Mouse (Mus musculus) midbrain, embryonic 10.5 days (tissue): ENCODE measurements around the gene Mrpl50. TPM values are rescaled to one million over a fixed set of nuclear protein-coding genes. Genes with fewer than 3 reads are reported as not detected.
A peak's percentile ranks its signal among the peaks of the same experiment; 100 is the strongest.
"Not testable (repeated sequence)": the region's sequence is repeated elsewhere in the genome, so short reads cannot be mapped to it uniquely, and the experiment has no call there.

ENCODE experiments used
- DNase-seq: peaks from one replicate; pipeline ENCODE4 v3.0.0-alpha.2; 2017; ENCODE audit warnings: low spot score
- H3K27ac ChIP-seq: fragments of 300-500 bp; sonication (generic); replicated peaks from 2 replicates; pipeline ENCODE4 v1.5.1; 2016; ENCODE audit warnings: mild to moderate bottlenecking
- H3K27me3 ChIP-seq: fragments of 300-500 bp; sonication (generic); 2 replicates; pipeline ENCODE4 v1.6.1; 2016; ENCODE audit warnings: low read depth, mild to moderate bottlenecking; ENCODE audit not compliant: poor library complexity, severe bottlenecking
- H3K36me3 ChIP-seq: fragments of 300-500 bp; sonication (generic); 2 replicates; pipeline ENCODE4 v1.6.1; 2016; ENCODE audit warnings: mild to moderate bottlenecking, moderate library complexity
- H3K4me1 ChIP-seq: fragments of 300-500 bp; sonication (generic); 2 replicates; pipeline ENCODE4 v1.6.1; 2016
- H3K4me3 ChIP-seq: fragments of 300-500 bp; sonication (generic); 2 replicates; pipeline ENCODE4 v1.5.1; 2016; ENCODE audit warnings: mild to moderate bottlenecking, moderate library complexity
- H3K9me3 ChIP-seq: fragments of 300-500 bp; sonication (generic); replicated peaks from 2 replicates; pipeline ENCODE4 v1.6.1; 2016; ENCODE audit warnings: mild to moderate bottlenecking
- WGBS: fragments of 180-500 bp; shearing (Covaris S2); methylation state at CpG from one replicate; pipeline ENCODE4 v1.1.7; 2016; 5-methylcytosine and 5-hydroxymethylcytosine counted together
- polyA plus RNA-seq: library from polyadenylated mRNA; unstranded; fragments of >200 nt; fragmentation: Nextera tagmentation; extraction: Ambion mirVana; gene quantifications from 2 replicates; pipeline ENCODE4 v1.2.1, GENCODE M21; 2016

Gene Mrpl50
- polyA plus RNA-seq, 1 experiment from 2014 or later, result 85.6 TPM

GRCm38 (mm10) chr4:49485442-49485841 is 35.5 kb downstream of the Mrpl50 start:
- peaks cover 5% of the 10 kb centered on the region; the same call in 1 of the 2 replicates for H3K4me1 ChIP-seq
- no peaks in the 10 kb centered on the region for H3K27me3 ChIP-seq
- H3K4me3 ChIP-seq, result no peak overlapping the region
- no peak for DNase-seq
- no peak overlapping the region for H3K27ac ChIP-seq
- no peaks in the 10 kb centered on the region for H3K36me3 ChIP-seq
- H3K9me3 ChIP-seq, result no peaks in the 10 kb centered on the region

DNA sequence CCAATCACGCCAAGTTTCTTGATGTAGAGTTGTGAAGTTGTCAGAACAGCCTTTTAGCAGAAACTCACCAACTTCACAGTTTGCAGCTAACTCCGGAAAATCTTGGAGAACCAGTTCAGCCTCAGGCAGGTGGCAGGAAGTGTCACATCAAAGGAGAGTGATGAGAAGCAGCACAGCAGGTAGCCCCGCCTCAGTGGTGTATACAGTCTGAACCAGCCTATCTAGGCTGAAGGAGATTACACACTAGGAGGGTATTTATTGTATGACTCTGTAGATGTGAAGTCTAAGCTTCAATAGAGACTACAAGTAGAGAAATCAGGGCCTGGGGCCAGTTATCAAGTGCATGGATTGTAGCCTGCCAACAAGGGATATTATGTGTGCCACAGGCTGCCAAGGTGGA is 40.0 kb downstream of the Mrpl50 start:
- Histone ChIP-seq H3K9me3 (no peaks in the 10 kb centered on the region), H3K4me1 (peaks cover 21% of the 10 kb centered on the region), H3K4me3 (no peak overlapping the region), H3K36me3 (no peaks in the 10 kb centered on the region), H3K27ac (no peak overlapping the region), H3K27me3 (no peaks in the 10 kb centered on the region)
- 54% methylated on average over 3 of the region's 3 CpGs for WGBS
- DNase-seq, result no peak

GRCm38 (mm10) chr4:49480104-49480760 is 40.7 kb downstream of the Mrpl50 start:
- Histone ChIP-seq H3K9me3 (no peaks in the 10 kb centered on the region), H3K27me3 (no peaks in the 10 kb centered on the region), H3K27ac (no peak overlapping the region), H3K4me1 (peaks cover 21% of the 10 kb centered on the region), H3K4me3 (no peak overlapping the region), H3K36me3 (no peaks in the 10 kb centered on the region)
- peak; percentile 14 for DNase-seq
- WGBS, result 26% methylated on average over 21 of the region's 21 CpGs

GRCm38 (mm10) chr4:49479035-49479434 is 41.9 kb downstream of the Mrpl50 start:
- not testable (repeated sequence) for H3K27ac ChIP-seq, H3K9me3 ChIP-seq, H3K27me3 ChIP-seq, DNase-seq, H3K36me3 ChIP-seq, H3K4me3 ChIP-seq
- H3K4me1 ChIP-seq, result peaks cover 21% of the 10 kb centered on the region
- WGBS, result 10% methylated on average over 2 of the region's 2 CpGs

DNA sequence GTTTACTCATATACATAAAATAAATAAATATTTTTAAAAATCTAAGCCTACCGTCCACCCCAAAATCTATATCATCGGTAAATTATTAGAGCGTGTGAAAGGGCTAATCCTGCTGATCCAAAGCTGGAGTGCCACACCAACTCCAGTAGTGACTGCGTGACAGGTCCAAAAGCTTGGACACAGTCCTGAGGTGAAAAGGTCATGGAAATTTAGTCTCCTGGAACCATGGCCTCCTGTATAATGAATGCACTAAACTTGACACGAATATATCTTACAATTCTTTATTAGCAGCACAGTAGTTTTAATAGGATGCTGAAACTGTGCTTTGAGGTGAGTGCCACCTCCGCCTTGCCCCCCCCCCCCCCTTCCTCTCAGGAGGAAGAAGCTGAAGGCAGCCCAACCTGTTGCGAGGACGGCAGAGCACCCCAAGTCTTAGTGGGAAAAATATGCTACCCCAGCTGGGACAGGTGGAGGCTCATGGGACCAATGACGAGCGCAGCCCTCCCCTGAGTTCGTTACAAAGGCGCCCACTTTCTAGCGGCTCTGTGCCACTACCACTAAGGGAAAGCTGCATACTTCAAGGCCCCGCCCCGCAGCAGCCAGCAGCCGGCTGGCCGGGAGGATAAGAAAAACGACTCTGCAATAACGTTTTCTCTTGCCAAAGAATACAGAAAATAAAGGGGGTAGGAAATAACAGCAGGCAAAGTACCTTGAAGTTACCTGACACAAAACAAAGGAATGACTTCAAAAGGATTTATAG is 42.6 kb downstream of the Mrpl50 start:
- H3K4me3 ChIP-seq, result peak overlapping the region; percentile 43
- WGBS, result 23% methylated on average over 19 of the region's 19 CpGs
- H3K9me3 ChIP-seq, result no peaks in the 10 kb centered on the region
- 0 out of 2 replicates have a peak overlapping the region, but pooled peaks have one; percentile 33 for H3K27ac ChIP-seq
- no peaks in the 10 kb centered on the region for H3K36me3 ChIP-seq
- H3K27me3 ChIP-seq, result no peaks in the 10 kb centered on the region
- peaks cover 24% of the 10 kb centered on the region for H3K4me1 ChIP-seq
- peak; percentile 20 for DNase-seq

GRCm38 (mm10) chr4:49474583-49474982 is 46.3 kb downstream of the Mrpl50 start:
- Histone ChIP-seq H3K4me3 (no peak overlapping the region), H3K4me1 (peaks cover 15% of the 10 kb centered on the region), H3K27ac (no peak overlapping the region), H3K27me3 (no peaks in the 10 kb centered on the region), H3K36me3 (no peaks in the 10 kb centered on the region), H3K9me3 (no peaks in the 10 kb centered on the region)
- no peak for DNase-seq

DNA sequence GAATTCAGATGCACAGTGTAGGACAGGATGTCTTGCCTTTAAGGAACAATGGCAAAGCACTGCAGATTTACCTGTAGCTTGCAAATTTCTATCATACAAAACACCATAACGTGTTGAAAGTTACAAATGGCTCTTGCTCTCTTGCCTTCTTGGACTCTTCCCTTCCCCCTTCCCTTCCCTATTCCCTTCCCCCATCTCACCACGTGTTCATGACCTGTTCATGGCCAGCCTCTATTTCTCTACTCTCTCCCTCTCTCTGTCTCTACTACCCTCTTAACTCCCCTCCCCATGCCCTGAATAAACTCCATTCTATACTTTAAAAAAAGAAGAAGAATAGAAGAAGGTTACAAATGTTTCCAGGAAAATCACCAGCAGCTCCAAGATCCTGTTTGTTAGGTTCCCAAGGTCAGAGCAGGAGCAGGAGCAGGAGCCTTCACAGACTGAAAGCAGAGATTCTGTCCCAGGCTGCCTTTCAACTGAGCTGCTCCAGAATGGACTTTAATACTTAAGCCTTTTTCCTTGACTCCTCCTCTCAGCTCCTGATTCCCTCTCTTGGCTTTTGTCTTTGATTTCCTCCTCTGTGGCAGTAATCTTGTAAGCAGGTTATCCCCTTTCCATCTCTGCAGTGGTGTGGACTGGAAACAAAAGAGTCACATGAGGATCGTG is 47.3 kb downstream of the Mrpl50 start, which contains the start of gene Acnat1:
Gene Acnat1 (minus strand): TSS at position 478 of the 666 bp plus-strand sequence.
- H3K36me3 ChIP-seq, result no peaks in the 10 kb centered on the region
- H3K4me1 ChIP-seq, result peaks cover 9% of the 10 kb centered on the region

DNA sequence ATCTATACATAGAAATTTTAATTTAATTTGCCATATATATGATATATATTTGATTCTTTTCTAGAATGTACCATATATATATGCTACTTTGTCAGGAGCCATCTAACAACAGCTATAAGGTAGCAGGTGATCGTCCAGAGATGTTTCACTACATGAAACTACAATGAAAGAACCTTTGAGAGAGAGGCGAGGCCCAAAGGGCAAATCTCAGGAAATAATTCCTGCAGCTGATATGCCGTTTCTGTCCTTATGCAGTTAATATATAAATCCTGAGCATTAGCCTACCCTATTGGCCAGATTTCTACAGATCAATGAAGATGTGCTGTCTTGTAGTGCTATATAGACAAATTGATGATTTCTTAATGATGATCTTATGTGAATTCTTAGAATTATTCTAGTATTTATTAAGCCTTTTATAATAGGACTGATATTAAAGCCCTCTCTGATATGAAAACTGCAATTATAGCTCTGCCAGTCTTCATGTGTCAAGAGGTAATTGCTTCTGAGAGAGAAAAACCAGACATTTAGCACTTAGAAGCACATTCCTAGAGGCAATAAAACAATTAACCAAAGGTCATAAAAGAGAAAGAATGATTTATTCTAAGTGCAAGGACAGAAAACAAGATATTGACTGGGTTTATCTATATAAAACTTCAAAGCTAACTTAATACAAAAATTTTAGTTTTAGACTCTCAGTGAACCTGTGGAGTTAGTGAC is 51.3 kb downstream of the Mrpl50 start:
- Histone ChIP-seq H3K4me1 (0 out of 2 replicates have a peak, but pooled peaks cover 3% of the 10 kb centered on the region), H3K27me3 (no peaks in the 10 kb centered on the region), H3K4me3 (no peak overlapping the region), H3K9me3 (peaks cover 5% of the 10 kb centered on the region; the same call in 1 of the 2 replicates), H3K36me3 (no peaks in the 10 kb centered on the region), H3K27ac (no peak overlapping the region)
- DNase-seq, result no peak
- 89% methylated on average over 3 of the region's 3 CpGs for WGBS

More for the DNA sequence above, 47.3 kb downstream of the Mrpl50 start, which contains the start of gene Acnat1:
- Histone ChIP-seq H3K27me3 (no peaks in the 10 kb centered on the region), H3K9me3 (no peaks in the 10 kb centered on the region), H3K4me3 (no peak within 1 kb of the TSS), H3K27ac (no peak within 1 kb of the TSS)
- no peak for DNase-seq
- WGBS, result 41% methylated on average over 3 of the region's 3 CpGs

DNA sequence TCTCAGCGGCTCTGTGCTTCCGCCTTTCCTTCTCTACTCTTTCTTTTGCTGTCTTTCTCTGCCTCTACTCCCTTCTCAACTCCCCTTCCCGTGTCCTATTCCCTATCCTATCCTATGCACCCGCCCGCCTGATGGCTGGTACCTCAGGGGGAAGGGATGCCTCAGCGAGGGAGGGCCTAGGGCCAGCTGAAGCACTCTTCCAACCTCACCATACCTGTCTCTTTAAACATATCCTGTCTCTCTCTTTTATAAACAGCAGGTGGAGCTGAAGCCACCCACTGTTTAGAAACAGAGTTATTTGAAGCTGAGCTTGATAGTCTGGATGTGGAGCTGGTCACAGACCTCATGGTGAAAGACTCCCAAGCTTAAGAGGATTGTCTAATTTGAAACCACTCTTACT is 53.5 kb downstream of the Mrpl50 start:
- H3K27me3 ChIP-seq, result no peaks in the 10 kb centered on the region
- 90% methylated on average over 6 of the region's 6 CpGs for WGBS
- H3K9me3 ChIP-seq, result peaks cover 5% of the 10 kb centered on the region; the same call in 1 of the 2 replicates
- no peak overlapping the region for H3K27ac ChIP-seq
- no peak overlapping the region for H3K4me3 ChIP-seq
- H3K4me1 ChIP-seq, result no peaks in the 10 kb centered on the region
- no peaks in the 10 kb centered on the region for H3K36me3 ChIP-seq
- no peak for DNase-seq

Other genes starting within 250 kb of the Mrpl50 start
- gene Acnat2, start 112.9 kb downstream of the Mrpl50 start, polyA plus RNA-seq, result not detected in 2 replicates
- not detected in 2 replicates for gene Acnat1, start 47.2 kb downstream of the Mrpl50 start, polyA plus RNA-seq
- gene Baat, start 14.5 kb downstream of the Mrpl50 start, polyA plus RNA-seq, result 0.14 and 0.16 TPM in 2 replicates
- 11.6 and 12.3 TPM in 2 replicates for gene Zfp189, start 83 bp upstream of the Mrpl50 start, polyA plus RNA-seq
- gene Aldob, start 28.5 kb upstream of the Mrpl50 start, polyA plus RNA-seq, result not detected in 2 replicates
- gene Tmem246, start 76.8 kb upstream of the Mrpl50 start, polyA plus RNA-seq, result 16.0 and 17.8 TPM in 2 replicates
- 49.7 and 53.9 TPM in 2 replicates for gene Rnf20, start 110.9 kb upstream of the Mrpl50 start, polyA plus RNA-seq
- gene Ppp3r2, start 160.9 kb upstream of the Mrpl50 start, polyA plus RNA-seq, result not detected in 2 replicates